Mouse (Mus musculus) lung, adult 18-20 months (tissue): Measurements from ENCODE around the gene Otulin.

ENCODE experiments used
- DNase-seq, 2 experiments: peaks; one replicate each; pipeline ENCODE4 v3.0.0; 2022; ENCODE audit warnings: mixed read lengths in 2 of 2

The Otulin gene

DNA sequence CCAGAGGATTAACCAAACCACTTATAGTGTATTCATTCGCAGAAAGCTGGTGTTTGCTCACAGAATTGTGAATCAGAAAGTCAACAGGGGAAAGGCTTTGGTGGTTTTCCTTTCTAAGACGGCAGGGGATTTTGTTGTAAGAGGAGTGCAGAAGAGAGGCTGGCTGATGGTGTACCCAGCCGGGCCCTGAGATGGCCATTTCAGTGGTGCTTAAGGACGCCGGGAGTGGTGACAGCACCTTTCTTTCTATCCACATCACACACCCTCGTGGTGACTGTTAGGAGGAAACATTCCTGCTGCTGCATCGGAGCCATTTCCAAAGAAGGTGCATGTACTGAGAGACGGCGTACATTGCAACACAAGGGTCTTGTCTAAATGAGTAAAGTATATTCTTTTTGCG lies 85.3 kb downstream of the Otulin start:
- DNase-seq, result peak in 1 of 2 experiments; percentile 36

DNA sequence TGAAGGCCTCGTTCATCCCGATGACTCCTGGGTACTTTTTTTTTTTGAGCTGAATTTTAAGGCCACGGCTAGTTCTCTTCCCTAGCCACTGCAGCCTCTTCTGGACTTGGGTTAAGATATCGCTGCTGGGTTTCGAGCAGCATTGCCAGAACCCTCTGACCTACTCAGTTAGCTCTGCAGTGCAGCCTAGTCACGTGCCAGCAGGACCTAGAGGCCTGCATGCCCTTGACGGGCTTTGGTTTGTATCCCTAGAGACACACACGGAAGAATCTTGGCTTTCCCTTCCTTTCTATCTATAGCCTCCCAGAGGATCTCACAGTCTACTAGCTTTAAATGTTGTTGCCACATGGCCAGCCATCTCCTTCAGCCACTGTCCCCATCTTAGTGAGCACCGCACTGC lies 90.7 kb downstream of the Otulin start:
- DNase-seq, result no peak

DNA sequence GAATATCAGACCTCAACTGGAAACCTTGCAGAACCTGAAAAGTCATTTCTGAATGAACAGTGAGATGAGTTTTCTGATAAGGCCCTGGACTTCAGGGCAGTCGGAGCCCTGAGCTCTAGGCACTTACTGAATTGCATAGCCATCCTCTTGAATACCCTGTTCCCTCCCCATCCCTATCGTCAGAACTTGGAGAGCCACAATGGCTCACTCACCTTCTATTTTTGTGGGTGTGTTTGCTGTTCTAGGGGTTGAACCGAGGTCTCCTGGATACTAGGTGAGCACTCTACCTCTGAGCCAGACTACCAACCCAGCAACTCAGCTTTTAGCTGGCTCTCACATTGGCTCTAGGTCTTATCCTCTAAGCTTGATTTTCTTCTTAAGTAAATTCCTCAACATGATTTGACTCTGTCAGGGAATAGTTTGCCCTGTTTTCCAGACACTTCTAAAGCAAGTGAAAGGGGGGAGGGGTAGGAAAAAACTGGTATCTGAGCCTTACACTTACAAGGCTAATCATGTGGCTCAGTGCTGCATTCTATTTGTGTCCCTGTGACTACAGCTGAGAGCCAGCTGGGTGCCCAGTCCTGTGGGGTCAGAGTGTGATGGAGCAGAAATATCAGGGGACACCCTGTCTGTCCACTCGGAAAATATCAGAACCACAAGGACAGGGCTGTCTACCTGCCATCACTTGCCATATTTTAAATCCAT lies 92.8 kb downstream of the Otulin start:
- no peak for DNase-seq

DNA sequence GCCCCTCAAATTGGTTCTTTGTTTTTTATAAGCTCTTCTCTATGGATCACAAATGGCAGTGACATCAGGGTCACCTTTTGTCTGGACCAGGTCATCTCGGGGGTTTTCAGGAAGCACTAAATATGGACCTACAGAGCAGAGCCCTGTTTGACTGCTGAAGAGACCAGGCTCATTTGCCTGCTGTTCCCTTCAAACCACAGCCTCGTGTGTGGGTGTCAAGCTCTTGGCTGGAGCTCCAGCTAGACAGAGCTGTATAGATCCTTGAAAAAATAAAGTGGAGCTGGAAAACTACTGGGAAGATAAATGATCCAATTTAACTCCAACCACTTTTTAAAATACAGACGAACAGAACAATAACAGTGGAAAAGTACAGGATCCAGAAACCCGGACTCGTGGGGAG lies 93.7 kb downstream of the Otulin start:
- no peak for DNase-seq

DNA sequence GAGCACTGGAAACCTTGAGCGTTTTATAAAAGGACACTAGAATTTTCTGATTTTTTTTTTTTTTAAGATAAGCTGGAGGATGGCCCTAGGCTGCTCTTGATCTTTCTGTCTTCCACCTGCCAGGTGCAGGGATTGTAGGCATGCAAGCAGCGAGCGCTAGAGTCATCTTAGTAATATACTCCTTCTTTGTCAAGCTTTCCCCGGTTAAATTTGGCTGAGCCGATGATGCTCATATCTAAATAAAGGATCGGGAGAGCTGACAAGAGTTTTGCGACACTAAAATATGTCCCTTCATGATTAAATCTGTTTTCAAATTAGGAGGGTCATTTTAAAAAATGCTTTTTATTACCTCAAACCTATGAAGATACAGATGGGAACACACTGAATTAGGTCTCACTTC lies 94.3 kb downstream of the Otulin start:
- no peak for DNase-seq

DNA sequence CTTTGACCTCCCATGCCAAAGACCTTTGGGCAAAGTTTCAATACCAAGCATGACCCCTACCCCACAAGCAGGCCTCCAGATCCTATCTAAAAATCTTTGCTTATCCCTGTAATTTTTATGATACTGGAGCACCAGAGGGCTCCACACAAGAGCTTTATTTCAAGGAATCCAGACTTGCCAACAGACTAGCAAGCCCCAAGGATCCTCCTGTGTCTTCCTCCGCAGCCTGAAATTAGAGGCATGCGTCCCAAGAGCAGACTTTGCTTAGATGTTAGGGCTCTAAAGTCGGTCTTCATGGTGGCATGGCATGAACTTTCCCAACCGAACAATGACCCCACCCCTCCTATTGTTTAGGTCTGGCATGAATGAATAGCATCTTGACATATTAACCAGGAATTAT lies 94.8 kb downstream of the Otulin start:
- no peak for DNase-seq

DNA sequence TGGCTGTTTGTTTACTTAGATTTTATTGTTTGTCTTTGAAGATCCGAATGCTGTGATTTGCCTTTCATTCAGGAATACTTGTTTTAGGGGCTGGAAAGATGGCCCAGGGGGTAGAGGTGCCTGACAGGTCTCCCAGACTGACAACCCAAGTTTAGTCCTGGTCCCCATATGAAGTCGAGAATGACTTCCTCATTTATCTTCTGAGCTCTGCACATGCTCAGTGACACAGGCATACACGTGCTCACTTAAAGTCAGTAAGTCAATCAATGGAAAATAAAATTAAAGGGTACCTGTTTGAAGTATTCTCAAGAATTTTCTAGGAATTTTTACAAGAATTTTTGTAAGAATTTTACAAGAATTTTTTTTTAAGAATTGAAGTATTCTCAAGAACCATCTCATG lies 97.5 kb downstream of the Otulin start:
- no peak for DNase-seq

DNA sequence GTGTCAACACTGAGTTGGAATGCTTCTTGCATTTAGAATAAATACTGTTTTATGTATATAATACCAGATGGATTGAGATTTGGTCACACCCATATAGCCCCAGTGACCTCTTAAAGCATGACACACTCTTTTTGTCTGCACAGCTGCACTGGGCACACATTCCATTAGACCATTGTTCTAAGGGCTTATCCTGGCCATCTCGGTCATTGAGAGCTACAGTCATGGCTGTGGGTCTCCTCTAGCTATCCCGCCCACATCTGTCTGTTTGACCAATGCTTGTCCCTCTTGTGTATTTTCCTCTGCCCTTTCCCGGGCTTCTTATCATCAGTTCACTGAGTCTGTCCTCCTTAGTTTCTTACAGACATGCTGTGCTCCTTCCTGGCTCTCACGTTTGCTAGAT lies 100.5 kb downstream of the Otulin start:
- DNase-seq, result no peak

DNA sequence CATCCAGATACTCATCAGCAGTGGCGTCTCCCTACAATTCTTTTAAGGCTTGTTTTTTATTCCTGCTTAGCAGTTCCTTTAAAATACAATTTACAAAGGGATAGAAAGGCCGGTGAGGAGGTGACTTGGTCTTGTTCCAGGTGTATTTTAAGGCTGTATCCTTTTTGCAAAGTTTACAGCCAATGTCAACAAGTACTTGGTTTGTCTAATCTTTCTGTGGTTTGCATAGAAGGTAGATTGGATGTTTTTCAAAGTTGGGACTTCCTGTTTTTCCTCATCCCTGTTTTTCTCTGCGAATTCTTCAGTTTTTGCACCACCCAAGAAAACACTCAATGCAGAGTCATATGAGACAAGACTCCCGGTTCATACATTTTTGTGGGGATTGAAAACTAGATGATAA lies 101.6 kb downstream of the Otulin start:
- no peak for DNase-seq

DNA sequence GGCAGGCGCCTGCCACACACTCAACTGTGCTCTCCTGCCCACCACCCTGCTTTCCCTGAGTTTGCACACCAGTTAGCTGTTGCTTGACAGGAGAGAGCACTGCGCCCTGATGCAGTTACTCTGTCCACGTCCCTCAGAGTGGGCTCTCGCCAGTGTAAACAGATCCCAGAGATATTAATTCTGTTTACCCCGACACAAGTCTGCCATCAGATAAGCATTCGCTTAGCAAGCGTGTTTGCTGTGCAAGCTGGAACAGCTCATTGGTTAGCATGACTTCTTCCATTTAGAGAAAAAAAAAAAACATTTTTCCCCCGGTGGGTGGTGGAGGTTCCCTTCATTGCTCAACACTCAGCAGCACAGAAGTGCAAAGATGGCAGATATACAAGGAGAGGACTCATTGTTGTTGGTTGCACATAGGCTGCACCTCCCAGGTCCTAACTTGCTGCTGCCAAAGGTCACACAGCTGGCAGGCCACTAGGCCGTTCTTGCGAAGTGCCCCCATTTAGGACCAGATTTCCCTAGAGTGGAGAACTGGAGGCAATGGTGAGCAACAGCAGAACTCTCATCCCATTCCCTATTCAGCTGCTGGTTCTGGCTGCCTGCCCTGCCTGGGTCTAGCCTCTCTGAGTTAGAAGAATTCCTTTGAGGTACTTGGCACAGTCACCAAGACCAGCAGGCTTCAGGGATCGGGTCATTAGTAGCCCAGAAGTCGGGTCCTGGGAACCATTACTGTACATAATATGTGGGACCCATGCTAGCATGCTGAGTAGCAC lies 105.1 kb downstream of the Otulin start:
- DNase-seq, result no peak

DNA sequence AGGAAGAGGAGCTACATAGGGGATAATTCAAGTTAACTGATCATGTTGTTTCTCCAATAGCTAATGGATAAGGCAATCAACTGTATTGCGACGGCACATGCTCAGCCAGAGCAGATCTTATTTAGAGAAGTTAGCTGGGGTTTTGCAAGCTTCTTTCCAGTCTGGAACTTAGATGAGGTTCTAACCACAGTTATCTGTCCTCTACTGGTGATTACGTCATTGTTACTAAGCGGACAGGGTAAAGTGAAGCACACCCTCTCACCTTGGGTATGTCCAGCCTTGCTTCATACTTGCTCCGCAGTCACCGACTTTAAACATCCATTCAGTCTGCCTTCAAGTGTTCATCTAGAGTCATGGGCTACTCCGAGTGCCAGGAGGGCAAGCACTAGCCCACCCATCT lies 110.6 kb downstream of the Otulin start:
- no peak for DNase-seq

DNA sequence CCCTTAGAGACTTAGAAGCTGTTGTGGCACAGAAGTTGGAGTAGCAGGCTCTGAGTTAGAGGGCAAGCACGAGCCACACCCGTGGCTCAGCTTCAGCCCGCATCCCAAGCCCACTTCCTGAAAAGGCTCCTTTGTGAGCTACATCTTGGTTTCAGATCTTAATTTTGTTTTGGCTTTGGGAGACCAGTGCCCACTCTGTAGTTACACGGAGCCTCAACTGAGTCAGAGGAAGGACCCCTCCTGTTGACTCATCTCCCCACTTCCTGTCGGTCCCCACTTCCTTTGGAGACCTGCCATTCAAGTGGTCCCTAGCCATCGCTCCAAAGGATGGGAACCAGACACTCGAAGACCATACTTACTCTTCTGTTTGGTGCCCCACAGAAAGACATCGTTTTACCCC lies 112.5 kb downstream of the Otulin start:
- no peak for DNase-seq

DNA sequence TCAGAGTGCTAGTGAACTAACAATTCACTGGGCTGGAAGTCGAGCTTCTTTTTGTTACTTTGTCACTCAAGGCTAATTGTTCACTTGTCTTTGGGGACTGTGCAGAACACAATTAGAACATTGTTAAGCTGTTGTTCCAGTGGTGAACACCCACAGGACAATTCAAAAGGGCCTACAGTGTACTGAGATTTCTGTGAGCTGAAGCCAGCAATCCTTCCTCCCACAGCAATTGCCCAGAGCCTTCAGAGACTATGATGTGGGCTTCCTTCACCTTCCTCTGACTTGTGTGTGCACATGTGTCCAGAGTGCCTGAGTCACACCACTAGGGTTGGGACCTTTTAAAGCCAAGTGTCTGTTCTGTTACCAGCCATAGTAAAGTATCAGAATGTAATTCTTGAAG lies 113.6 kb downstream of the Otulin start:
- DNase-seq, result no peak

DNA sequence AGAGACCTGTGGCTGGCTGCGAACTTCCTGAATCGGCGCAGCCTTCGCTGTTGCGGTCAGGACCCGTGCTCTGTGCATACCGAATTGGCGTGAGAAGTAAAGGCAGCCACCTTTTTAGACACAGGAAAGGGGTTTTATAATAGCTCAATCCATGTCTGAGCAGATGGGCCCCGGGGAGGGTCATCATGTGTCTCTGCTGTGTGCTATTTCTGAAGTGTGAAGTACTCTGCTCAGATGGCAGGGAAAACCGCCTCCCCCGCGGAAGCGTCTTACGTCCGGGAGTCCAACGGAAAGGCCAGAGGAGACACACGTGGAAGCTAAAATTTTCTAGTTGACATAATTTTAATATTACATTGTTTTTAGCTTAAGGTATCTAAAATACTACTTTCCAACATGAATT lies 121.5 kb downstream of the Otulin start:
- DNase-seq, result no peak

DNA sequence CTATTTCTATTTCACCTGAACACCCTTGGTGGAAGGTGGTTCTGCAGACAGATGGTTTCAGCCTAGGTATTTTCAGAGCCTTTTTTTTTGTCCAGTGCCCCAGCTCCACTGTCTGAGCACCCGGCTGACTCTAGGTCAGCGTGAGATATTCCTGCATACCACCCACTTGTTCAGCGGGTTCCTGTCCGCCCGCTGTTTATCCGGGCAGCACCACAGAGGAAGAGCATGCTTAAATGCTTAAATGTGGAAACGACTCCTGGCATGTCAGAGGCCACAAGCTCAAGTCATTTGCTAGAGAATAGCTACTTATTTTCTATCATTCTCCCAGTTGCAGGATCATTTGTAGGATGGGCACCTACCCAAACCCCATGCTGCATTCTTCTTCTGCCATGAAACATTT lies 122.3 kb downstream of the Otulin start:
- DNase-seq, result no peak

DNA sequence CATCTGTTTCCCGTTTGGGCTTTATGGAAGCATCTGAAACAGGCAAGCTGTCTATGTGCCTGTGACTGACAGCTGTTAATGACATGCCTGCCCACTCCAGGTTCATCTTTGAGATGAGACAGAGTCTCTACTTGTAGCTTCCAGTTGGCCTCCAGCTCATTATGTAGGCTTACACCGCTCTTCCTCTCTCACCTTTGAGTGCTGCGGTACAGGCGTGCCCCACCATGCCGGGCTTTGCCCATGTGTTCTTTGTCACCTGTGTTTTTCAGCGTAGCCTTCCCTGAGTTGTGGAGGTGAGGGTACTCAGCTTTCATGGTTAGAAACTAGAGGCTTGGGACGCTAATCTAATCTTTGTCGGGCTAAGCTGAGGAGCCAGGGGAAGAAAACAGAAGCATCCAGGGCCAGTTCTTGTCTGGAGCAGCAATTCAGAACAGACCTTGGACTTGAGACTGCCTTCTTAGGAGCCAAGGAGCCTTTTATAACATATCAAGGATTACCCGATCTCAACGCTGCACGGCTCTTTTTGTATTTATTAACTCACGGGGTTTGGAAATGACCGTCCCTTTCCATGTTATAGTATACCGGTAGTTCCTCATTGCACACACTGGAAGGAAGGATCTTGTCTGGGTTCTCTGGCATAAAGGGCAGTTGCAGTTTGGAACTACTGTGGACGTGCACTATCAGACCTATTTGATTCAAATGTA lies 123.4 kb downstream of the Otulin start:
- no peak for DNase-seq

DNA sequence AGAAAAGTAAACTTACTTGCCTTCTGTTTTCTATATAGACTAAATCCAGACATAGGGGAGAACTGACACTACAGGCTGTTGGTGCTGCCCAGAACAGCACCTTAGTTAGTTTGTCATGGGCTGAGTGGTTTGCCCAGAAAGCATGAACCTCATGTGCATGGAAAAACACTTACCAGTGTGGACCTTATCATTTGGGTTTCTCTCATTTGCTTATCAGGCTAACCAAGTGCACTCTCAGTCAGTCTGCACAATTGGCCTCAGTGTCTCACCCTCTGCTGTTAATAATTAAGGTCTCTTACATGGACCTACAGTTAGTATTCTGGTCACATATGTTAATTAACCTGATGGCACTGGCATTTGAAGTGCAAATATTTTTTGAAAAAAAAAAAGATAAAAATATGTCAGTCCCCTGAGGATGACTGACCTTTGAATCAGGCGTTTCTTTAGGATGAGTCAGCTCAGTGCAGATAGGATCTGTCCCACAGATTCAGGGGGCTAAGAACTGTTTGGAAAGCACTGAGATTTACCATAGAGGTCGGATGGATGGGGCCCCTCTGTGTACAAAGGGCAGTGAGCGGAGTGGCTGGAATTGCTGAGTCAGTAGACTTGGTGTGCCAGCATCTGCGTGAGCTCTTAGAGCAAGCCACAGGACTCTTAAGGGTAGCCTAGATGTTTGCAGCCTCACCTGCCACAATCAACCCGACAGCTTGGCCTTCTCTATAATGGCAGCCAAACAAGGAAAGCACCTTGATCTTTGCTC lies 124.2 kb downstream of the Otulin start:
- no peak for DNase-seq

DNA sequence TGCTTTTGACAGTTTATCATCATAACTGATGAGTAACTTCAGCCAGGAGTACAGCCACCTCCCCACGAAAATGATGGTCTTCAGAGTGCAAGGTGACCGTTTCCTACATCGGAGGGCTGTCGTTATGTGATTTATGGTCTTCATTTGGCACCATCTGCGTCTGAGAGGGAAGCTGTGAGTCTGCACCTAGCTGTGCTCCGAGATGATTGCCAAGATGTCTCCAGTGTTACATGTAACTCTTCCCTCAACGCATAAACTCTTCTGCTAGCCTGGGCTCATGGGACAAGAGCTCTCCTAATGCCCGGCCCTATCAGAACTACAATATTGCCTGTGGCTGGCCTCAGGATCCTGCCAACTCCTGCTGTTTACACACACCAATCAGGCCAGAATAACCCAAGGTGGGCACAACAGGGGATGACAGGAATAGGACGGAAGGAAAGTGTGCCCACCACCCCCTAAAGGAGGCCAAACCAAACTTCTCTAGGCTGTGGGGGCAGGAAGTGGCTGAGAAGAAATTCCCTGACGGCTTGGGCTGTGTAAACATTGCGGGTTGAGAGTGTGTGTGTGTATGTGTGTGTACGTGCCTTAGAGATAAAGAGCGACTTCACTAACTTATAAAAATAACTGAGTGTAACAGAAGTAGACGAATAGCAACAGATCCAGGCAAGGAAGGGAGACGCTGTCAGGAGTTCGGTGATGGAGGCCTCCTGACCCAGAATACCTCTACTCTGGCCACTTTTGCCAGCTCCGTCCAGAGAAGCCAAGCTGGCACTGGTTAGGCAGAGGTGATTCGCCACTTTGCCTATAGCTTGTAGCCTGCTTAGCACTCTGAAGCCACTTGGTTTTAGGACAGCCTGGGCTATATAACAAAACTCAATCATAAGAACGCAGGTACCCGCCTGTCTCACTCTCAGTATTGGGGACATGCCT lies 126.4 kb downstream of the Otulin start:
- no peak for DNase-seq

DNA sequence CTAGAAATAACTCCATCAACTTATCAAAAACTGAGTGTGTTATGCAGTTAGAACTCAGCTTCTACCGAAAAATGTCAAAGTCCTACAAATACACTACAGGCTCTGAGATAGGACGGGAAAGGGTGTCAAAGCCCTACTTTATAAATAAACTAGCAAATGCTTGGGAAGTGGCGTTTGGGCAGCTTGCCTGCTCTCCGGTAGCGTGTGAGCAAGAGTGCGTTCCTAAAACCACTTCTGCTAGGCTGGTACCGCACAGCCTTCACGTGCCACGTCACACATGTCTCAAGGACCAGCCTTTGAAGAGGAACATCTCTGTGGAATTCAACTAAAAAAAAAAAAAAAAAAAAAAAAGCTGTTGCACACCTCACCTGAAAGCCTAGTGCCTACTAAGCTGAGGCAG lies 127.3 kb downstream of the Otulin start:
- peak; percentile 10 to 42 for DNase-seq

DNA sequence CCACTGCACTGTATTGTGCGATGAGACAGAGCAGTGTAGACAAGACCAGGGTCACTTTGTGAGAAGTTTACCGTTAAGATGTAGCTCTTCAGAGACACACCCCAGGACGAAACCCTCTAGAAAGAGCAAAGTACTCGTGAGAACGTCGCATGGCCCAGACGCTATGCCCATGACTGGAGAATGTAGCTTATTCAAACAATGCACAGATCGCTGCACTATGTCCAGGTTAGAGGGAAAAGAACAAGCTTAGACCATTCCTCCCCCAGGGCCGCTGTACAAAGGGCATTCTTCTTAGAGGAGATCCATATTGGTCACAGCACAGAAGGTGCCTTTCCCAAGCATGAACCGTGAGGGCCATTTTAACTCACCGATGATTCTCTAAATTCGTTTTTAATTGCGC lies 128.2 kb downstream of the Otulin start:
- DNase-seq, result no peak

DNA sequence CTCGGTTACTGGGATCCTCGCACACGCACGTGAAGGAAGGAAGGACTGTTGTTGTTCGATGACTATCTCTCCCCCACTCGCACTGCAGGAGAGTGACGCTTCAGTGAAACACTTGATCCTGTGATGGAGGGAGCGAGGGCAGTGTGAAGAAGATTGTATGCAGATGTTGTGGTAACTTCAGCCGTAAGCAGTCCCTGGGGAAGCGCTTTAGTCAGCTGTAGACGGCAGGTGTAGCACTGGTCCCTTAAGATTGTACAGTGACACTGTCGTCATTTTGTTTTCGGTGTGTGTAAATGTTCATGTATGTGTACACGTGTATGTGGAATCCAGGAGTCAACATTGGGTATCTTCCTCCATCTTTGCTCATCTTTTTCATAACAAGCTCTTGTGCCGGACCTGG lies 130.1 kb downstream of the Otulin start:
- no peak for DNase-seq

DNA sequence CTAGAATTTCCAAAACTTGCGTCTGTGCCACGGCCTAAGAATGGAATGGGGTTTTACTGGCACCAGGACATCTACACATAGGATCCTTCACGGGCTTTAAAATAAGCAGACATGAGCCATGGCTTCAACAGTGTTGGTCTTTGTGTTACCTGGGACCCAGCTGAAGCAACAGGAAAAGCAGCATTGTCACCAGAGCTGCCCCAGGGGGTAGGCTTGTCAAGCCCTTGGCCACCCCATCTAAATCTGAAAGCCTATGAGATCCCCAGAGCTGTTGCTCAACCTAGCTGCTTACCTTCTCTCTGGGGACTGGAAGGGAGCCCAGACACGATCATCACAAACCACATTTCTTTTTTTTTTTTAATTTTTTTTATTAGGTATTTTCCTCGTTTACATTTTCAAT lies 132.4 kb downstream of the Otulin start:
- DNase-seq, result no peak
